13 mouse cellular contexts compared by ENCODE assay signal in the genomic region with DNA sequence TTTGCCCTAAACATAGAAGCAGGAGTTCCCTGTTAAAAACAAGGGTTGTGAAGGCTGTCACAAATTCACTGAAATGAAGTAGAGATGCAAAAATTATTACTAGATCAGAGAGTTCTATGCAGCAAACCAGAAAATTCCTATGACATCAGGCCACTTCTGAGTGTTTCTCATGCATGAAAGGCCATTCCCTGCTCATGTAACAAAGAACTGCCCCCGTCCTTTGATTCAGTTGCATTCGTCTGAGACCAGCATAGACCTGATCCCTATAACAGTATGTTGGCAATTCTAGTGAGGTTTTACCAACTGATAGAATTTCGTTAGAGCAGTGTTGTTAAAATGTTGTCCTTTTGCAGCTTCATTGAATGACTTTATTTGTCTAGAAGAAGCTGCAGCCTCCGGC.
"Had no signal": no experiment of that assay in that cellular context is flagged by ENCODE, and none has a peak within 500 bp of the region (broad histone marks: within the 10 kb centered on the region; RNA-seq: fewer than 3 reads in every experiment).

No protein-coding gene starts in this region.

- H3K27me3 ChIP-seq: limb, embryonic 12.5 days; liver, embryonic 15.5 days; midbrain, embryonic 13.5 days; neural tube, embryonic 15.5 days had no signal

- H3K4me2 ChIP-seq: limb, embryonic 12.5 days; liver, embryonic 15.5 days; midbrain, embryonic 13.5 days; neural tube, embryonic 15.5 days had no signal

- H3K4me1 ChIP-seq: liver, embryonic 15.5 days; midbrain, embryonic 13.5 days had no signal

- H3K36me3 ChIP-seq: limb, embryonic 12.5 days; liver, embryonic 15.5 days; midbrain, embryonic 13.5 days; neural tube, embryonic 15.5 days had no signal

- H3K9me3 ChIP-seq: liver, embryonic 15.5 days; midbrain, embryonic 13.5 days; neural tube, embryonic 15.5 days had no signal

- H3K9ac ChIP-seq: limb, embryonic 12.5 days; liver, embryonic 15.5 days; midbrain, embryonic 13.5 days; neural tube, embryonic 15.5 days had no signal

- H3K27ac ChIP-seq: limb, embryonic 12.5 days; liver, embryonic 15.5 days; midbrain, embryonic 13.5 days; neural tube, embryonic 15.5 days; stomach, postnatal 0 days had no signal

- H3K4me3 ChIP-seq: limb, embryonic 12.5 days; liver, embryonic 15.5 days; midbrain, embryonic 13.5 days; myocyte; neural tube, embryonic 15.5 days had no signal

- DNase-seq: kidney, adult 9 months; kidney, postnatal 36 days; liver; lung, adult 2 months; lung, postnatal 36 days; right cerebral cortex, postnatal 25 days; thymus, postnatal 4 days had no signal
